In the genomic region with DNA sequence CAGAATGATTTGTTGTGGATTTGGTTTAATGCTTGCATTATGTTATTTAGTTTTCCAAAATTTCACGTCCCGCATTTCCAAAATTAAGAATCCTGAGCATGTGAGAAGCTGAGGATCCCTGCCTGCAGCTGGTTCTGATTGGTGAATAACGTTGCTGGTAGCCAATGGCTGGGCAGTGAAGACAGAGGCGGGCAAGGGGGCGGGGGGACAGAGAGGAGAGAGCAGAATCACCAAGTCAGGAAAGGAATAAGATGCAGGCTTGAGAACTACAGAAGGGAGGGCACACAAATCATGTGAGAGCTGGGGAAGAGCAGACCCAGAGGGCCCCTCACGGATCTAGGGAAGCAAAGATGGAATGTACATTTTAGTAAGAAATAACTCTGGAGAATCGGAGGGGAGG, we compare ENCODE assay signal across 8 mouse cellular contexts.
DNase-seq lines count a peak whose midpoint lies in the region; ATAC-seq lines count a peak whose summit lies in the region.

No protein-coding gene starts in this region.

- no peaks in the 10 kb centered on the region for H3K27me3 ChIP-seq in kidney, embryonic 16.5 days (ENCODE audit: insufficient read depth, low read length)
- no peaks in the 10 kb centered on the region for H3K27me3 ChIP-seq in embryonic facial prominence, embryonic 12.5 days
- no peaks in the 10 kb centered on the region for H3K27me3 ChIP-seq in hindbrain, embryonic 15.5 days
- H3K27me3 ChIP-seq in neural tube, embryonic 14.5 days (ENCODE audit: control insufficient read depth, insufficient read depth, low read length): no peaks in the 10 kb centered on the region

- H3K27ac ChIP-seq in kidney, embryonic 16.5 days (ENCODE audit: low read length): no peak overlapping the region
- H3K27ac ChIP-seq in embryonic facial prominence, embryonic 12.5 days: no peak overlapping the region
- H3K27ac ChIP-seq in hindbrain, embryonic 15.5 days (replicated peaks): no peak overlapping the region
- H3K27ac ChIP-seq in neural tube, embryonic 14.5 days (ENCODE audit: low read depth, low read length): no peak overlapping the region

- WGBS in kidney, embryonic 16.5 days: 21% methylated on average over 7 of the region's 7 CpGs
- 19% methylated on average over 7 of the region's 7 CpGs for WGBS in embryonic facial prominence, embryonic 12.5 days
- 15% methylated on average over 7 of the region's 7 CpGs for WGBS in hindbrain, embryonic 15.5 days
- WGBS in neural tube, embryonic 14.5 days: 26% methylated on average over 7 of the region's 7 CpGs

- no peak for DNase-seq in kidney, adult 18-20 months
- DNase-seq in right cerebral cortex, adult 2 months (ENCODE audit: low spot score in 2 of 2): no peak

- 0 out of 2 replicates have a peak overlapping the region, but pooled peaks have one; percentile 12 for H3K9ac ChIP-seq in kidney, embryonic 16.5 days (replicated peaks; ENCODE audit: low read length)
- H3K9ac ChIP-seq in embryonic facial prominence, embryonic 12.5 days: no peak overlapping the region
- no peak overlapping the region for H3K9ac ChIP-seq in hindbrain, embryonic 15.5 days
- no peak overlapping the region for H3K9ac ChIP-seq in neural tube, embryonic 14.5 days (replicated peaks; ENCODE audit: low read depth, low read length)

- ATAC-seq in kidney, embryonic 16.5 days (ENCODE audit: low FRiP score, low TSS enrichment): peak; percentile 89
- no peak for ATAC-seq in embryonic facial prominence, embryonic 12.5 days (ENCODE audit: insufficient number of reproducible peaks, insufficient read depth, low FRiP score, low TSS enrichment)
- peak; percentile 81 for ATAC-seq in hindbrain, embryonic 15.5 days (ENCODE audit: low FRiP score, low read depth)
- ATAC-seq in neural tube, embryonic 14.5 days (ENCODE audit: low read depth): peak; percentile 86; the same call in 1 of the 2 replicates
- ATAC-seq in megakaryocyte-erythroid progenitor cell, adult 5-6 weeks (replicated peaks; ENCODE audit: low FRiP score, low TSS enrichment, poor library complexity, severe bottlenecking): no peak
- no peak for ATAC-seq in megakaryocyte, adult 5-6 weeks (ENCODE audit: poor library complexity, severe bottlenecking)

- H3K9me3 ChIP-seq in kidney, embryonic 16.5 days (ENCODE audit: low read length): no peaks in the 10 kb centered on the region
- H3K9me3 ChIP-seq in embryonic facial prominence, embryonic 12.5 days: peaks cover 6% of the 10 kb centered on the region; the same call in 1 of the 2 replicates
- H3K9me3 ChIP-seq in hindbrain, embryonic 15.5 days: no peaks in the 10 kb centered on the region
- H3K9me3 ChIP-seq in neural tube, embryonic 14.5 days (ENCODE audit: control insufficient read depth, low read length): no peaks in the 10 kb centered on the region

- peak overlapping the region; percentile 43 for H3K4me2 ChIP-seq in kidney, embryonic 16.5 days (replicated peaks; ENCODE audit: low read depth, low read length)
- peak overlapping the region; percentile 37 for H3K4me2 ChIP-seq in embryonic facial prominence, embryonic 12.5 days (replicated peaks)
- H3K4me2 ChIP-seq in hindbrain, embryonic 15.5 days: peak overlapping the region; percentile 51
- H3K4me2 ChIP-seq in neural tube, embryonic 14.5 days (ENCODE audit: low read depth, low read length): peak overlapping the region; percentile 20

- peaks cover 9% of the 10 kb centered on the region; the same call in 1 of the 2 replicates for H3K4me1 ChIP-seq in kidney, embryonic 16.5 days (ENCODE audit: insufficient read depth, low read length)
- no peaks in the 10 kb centered on the region for H3K4me1 ChIP-seq in embryonic facial prominence, embryonic 12.5 days
- peaks cover 16% of the 10 kb centered on the region for H3K4me1 ChIP-seq in hindbrain, embryonic 15.5 days (replicated peaks)
- H3K4me1 ChIP-seq in neural tube, embryonic 14.5 days (ENCODE audit: control insufficient read depth, insufficient read depth, low read length): peaks cover 4% of the 10 kb centered on the region; the same call in 1 of the 2 replicates

- H3K4me3 ChIP-seq in kidney, embryonic 16.5 days (ENCODE audit: low read length): no peak overlapping the region; the same call in 1 of the 2 replicates
- H3K4me3 ChIP-seq in embryonic facial prominence, embryonic 12.5 days: no peak overlapping the region
- peak overlapping the region; percentile 15; the same call in 1 of the 2 replicates for H3K4me3 ChIP-seq in hindbrain, embryonic 15.5 days
- no peak overlapping the region for H3K4me3 ChIP-seq in neural tube, embryonic 14.5 days (ENCODE audit: low read depth, low read length)

- no peaks in the 10 kb centered on the region for H3K36me3 ChIP-seq in kidney, embryonic 16.5 days (ENCODE audit: insufficient read depth, low read length)
- H3K36me3 ChIP-seq in embryonic facial prominence, embryonic 12.5 days: no peaks in the 10 kb centered on the region
- H3K36me3 ChIP-seq in hindbrain, embryonic 15.5 days: no peaks in the 10 kb centered on the region
- no peaks in the 10 kb centered on the region for H3K36me3 ChIP-seq in neural tube, embryonic 14.5 days (ENCODE audit: control insufficient read depth, insufficient read depth, low read length)

Comparison
In these comparisons a context has a peak if more than half of its experiments do, and no peak if none do; other contexts are left out.
1. ATAC-seq: peak in kidney, embryonic 16.5 days (single experiment), hindbrain, embryonic 15.5 days (single experiment) and neural tube, embryonic 14.5 days (single experiment); none in embryonic facial prominence, embryonic 12.5 days (single experiment), megakaryocyte-erythroid progenitor cell, adult 5-6 weeks (single experiment) and megakaryocyte, adult 5-6 weeks (single experiment).
2. Peak in every context shown above with its lines, with median percentiles within 50 percentile points of each other: H3K4me2 ChIP-seq.